Mouse (Mus musculus) inflammation-experienced regulatory T-cells, adult 6 months (primary cell): ENCODE measurements around the gene Capn10. TPM values are rescaled to one million over a fixed set of nuclear protein-coding genes. Genes with fewer than 3 reads are reported as not detected.

ENCODE experiments used
- ATAC-seq: one replicate; pipeline ENCODE4 v1.8.0; 2017
- polyA plus RNA-seq, 3 experiments: library from polyadenylated mRNA; unstranded; fragments of 100-300 nt; shearing (Covaris generic); gene quantifications; one replicate each; pipeline ENCODE4 v1.2.1; 2017

The Capn10 gene
- polyA plus RNA-seq, 3 experiments from 2014 or later: 4.6 to 7.3 (median 6.9) TPM

GRCm38 (mm10) chr1:92978645-92979044 is 44.5 kb downstream of the Capn10 start:
- no peak for ATAC-seq

GRCm38 (mm10) chr1:92979073-92979602 is 45.0 kb downstream of the Capn10 start:
- ATAC-seq: no peak

- ATAC-seq: no peak
These were observed 47.1 kb downstream of the Capn10 start for GRCm38 (mm10) chr1:92981056-92981845.

GRCm38 (mm10) chr1:92982931-92983605 is 48.9 kb downstream of the Capn10 start:
- no peak for ATAC-seq

- no peak for ATAC-seq
These were observed 50.8 kb downstream of the Capn10 start for GRCm38 (mm10) chr1:92984999-92985398.

GRCm38 (mm10) chr1:92988894-92989293 is 54.7 kb downstream of the Capn10 start:
- no peak for ATAC-seq

- no peak for ATAC-seq
These were observed 55.7 kb downstream of the Capn10 start for GRCm38 (mm10) chr1:92989891-92990290.

- no peak for ATAC-seq
These were observed 58.2 kb downstream of the Capn10 start for GRCm38 (mm10) chr1:92992214-92992855.

- ATAC-seq: no peak
These were observed 58.7 kb downstream of the Capn10 start for GRCm38 (mm10) chr1:92992880-92993279.

Other genes with a start within 250 kb of the Capn10 start
- gene Gpc1, start 102.7 kb upstream of the Capn10 start, polyA plus RNA-seq: 1 to 10 TPM in 2 of 3 experiments, under 1 TPM in 1; 0.87 to 3.0 (median 2.8) TPM
- gene Ankmy1, start 31.5 kb upstream of the Capn10 start, polyA plus RNA-seq: 1 to 10 TPM in 1 of 3 experiments, under 1 TPM in 2; 0.71 to 1.6 (median 0.94) TPM
- gene Dusp28, start 27.4 kb upstream of the Capn10 start, polyA plus RNA-seq: 1 to 10 TPM; 3.9 to 5.0 (median 4.1) TPM
- 10 to 100 TPM; 20.5 to 34.1 (median 28.4) TPM for gene Rnpepl1, start 23.6 kb upstream of the Capn10 start, polyA plus RNA-seq
- gene Gpr35, start 16.5 kb downstream of the Capn10 start, polyA plus RNA-seq: 1 to 10 TPM in 2 of 3 experiments, under 1 TPM in 1; 0.23 to 1.8 (median 1.7) TPM
- gene Aqp12, start 72.0 kb downstream of the Capn10 start, polyA plus RNA-seq: not detected
- gene Kif1a, start 167.6 kb downstream of the Capn10 start, polyA plus RNA-seq: not detected
- not detected for gene Agxt, start 200.9 kb downstream of the Capn10 start, polyA plus RNA-seq
- not detected for gene 2310007B03Rik, start 226.6 kb downstream of the Capn10 start, polyA plus RNA-seq
- not detected for gene Crocc2, start 234.3 kb downstream of the Capn10 start, polyA plus RNA-seq